Mouse (Mus musculus): Measurements from ENCODE around the gene Aoc1. TPM values are rescaled to one million over a fixed set of nuclear protein-coding genes. Genes with fewer than 3 reads are reported as not detected.
A peak's percentile ranks its signal among the peaks of the same experiment; 100 is the strongest.
"Not testable (repeated sequence)": the region's sequence is repeated elsewhere in the genome, so short reads cannot be mapped to it uniquely, and the experiment has no call there.

Gene Aoc1
- polyA plus RNA-seq, 1 experiment from 2014 or later: not detected

DNA sequence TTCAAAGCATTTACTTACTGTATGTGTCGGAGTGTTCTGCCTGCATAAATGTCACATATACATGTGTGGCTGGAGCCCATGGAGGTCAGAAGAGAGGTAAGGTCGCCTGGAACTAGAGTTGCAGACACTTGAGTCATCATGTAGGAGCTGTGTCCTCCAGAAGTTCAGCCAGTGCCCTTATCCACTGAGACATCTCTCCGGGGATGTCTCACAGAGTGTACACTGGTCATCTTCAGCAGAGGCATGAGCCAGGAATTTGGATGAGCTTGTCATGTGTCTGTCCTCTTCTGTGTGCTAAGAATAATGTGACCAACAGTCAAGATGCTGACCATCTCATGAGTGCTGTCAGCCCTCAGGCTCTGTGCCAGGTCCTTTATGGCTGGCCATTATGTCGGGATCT lies 9.9 kb upstream of the Aoc1 start:
- Histone ChIP-seq H3K36me3 (ENCODE audit: control insufficient read depth, insufficient read depth, low read length) (no peaks in the 10 kb centered on the region), H3K9me3 (ENCODE audit: control insufficient read depth, low read length) (no peaks in the 10 kb centered on the region), H3K27ac (replicated peaks) (no peak overlapping the region), H3K4me1 (replicated peaks; ENCODE audit: control insufficient read depth, insufficient read depth) (no peaks in the 10 kb centered on the region), H3K9ac (ENCODE audit: low read length) (no peak overlapping the region), H3K27me3 (ENCODE audit: control insufficient read depth, insufficient read depth, low read length) (no peaks in the 10 kb centered on the region), H3K4me3 (ENCODE audit: low read depth, low read length) (no peak overlapping the region), H3K4me2 (replicated peaks; ENCODE audit: low read depth) (no peak overlapping the region)
- TF ChIP-seq CTCF (IDR thresholded peaks at IDR 0.05; ENCODE audit: low read depth) (no peak), EP300 (optimal IDR thresholded peaks at IDR 0.05) (no peak)
- no peak for DNase-seq (ENCODE audit: low spot score)
- WGBS: 82% methylated on average over 4 of the region's 4 CpGs
- ATAC-seq (ENCODE audit: low FRiP score, low TSS enrichment): no peak

- Histone ChIP-seq H3K9me3 (ENCODE audit: control insufficient read depth, low read length) (no peaks in the 10 kb centered on the region), H3K4me3 (ENCODE audit: low read depth, low read length) (no peak overlapping the region), H3K9ac (ENCODE audit: low read length) (no peak overlapping the region), H3K36me3 (ENCODE audit: control insufficient read depth, insufficient read depth, low read length) (no peaks in the 10 kb centered on the region), H3K27me3 (ENCODE audit: control insufficient read depth, insufficient read depth, low read length) (no peaks in the 10 kb centered on the region), H3K4me1 (replicated peaks; ENCODE audit: control insufficient read depth, insufficient read depth) (no peaks in the 10 kb centered on the region), H3K4me2 (replicated peaks; ENCODE audit: low read depth) (no peak overlapping the region), H3K27ac (replicated peaks) (no peak overlapping the region)
- ATAC-seq (ENCODE audit: low FRiP score, low TSS enrichment) (no peak), DNase-seq (ENCODE audit: low spot score) (no peak)
- TF ChIP-seq CTCF (IDR thresholded peaks at IDR 0.05; ENCODE audit: low read depth) (no peak), EP300 (optimal IDR thresholded peaks at IDR 0.05) (no peak)
- 73% methylated on average over 7 of the region's 7 CpGs for WGBS
These were observed 9.2 kb upstream of the Aoc1 start for GRCm38 (mm10) chr6:48863488-48863887.

DNA sequence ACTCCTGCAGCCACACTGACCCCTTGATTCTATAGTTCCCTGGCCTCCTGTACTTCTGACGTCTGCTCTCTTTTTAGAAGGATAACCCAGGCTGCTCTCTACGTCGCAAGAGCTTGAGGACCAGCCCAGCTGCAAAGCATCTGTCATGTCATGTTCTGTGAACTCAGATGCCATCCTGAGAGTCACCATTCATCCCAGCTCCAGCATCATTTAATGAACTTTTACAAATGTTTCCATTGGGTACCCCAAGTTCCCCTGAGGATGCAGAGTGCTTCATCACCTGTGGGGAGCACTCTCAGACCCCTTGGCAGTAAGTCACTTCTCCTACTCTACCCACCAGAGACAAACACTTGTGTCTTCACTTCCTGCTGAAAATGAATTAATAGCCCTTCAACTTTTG lies 8.5 kb upstream of the Aoc1 start:
- H3K27ac ChIP-seq (replicated peaks): no peak overlapping the region
- no peak for DNase-seq (ENCODE audit: low spot score)
- 51% methylated on average over 3 of the region's 3 CpGs for WGBS
- H3K4me1 ChIP-seq (replicated peaks; ENCODE audit: control insufficient read depth, insufficient read depth): no peaks in the 10 kb centered on the region
- no peak for ATAC-seq (ENCODE audit: low FRiP score, low TSS enrichment)
- H3K36me3 ChIP-seq (ENCODE audit: control insufficient read depth, insufficient read depth, low read length): no peaks in the 10 kb centered on the region
- 0 out of 2 replicates have a peak, but pooled peaks have one; percentile 2 for TF ChIP-seq CTCF (IDR thresholded peaks at IDR 0.05; ENCODE audit: low read depth)
- no peak for TF ChIP-seq EP300 (optimal IDR thresholded peaks at IDR 0.05)
- H3K27me3 ChIP-seq (ENCODE audit: control insufficient read depth, insufficient read depth, low read length): no peaks in the 10 kb centered on the region
- H3K9me3 ChIP-seq (ENCODE audit: control insufficient read depth, low read length): no peaks in the 10 kb centered on the region
- H3K4me2 ChIP-seq (replicated peaks; ENCODE audit: low read depth): no peak overlapping the region
- H3K4me3 ChIP-seq (ENCODE audit: low read depth, low read length): no peak overlapping the region
- H3K9ac ChIP-seq (ENCODE audit: low read length): no peak overlapping the region

GRCm38 (mm10) chr6:48864723-48865122 lies 8.0 kb upstream of the Aoc1 start:
- ATAC-seq (ENCODE audit: low FRiP score, low TSS enrichment) (0 out of 2 replicates have a peak, but pooled peaks have one; percentile 34), DNase-seq (ENCODE audit: low spot score) (no peak)
- Histone ChIP-seq H3K4me2 (replicated peaks; ENCODE audit: low read depth) (no peak overlapping the region), H3K9ac (ENCODE audit: low read length) (no peak overlapping the region), H3K27me3 (ENCODE audit: control insufficient read depth, insufficient read depth, low read length) (no peaks in the 10 kb centered on the region), H3K4me1 (replicated peaks; ENCODE audit: control insufficient read depth, insufficient read depth) (no peaks in the 10 kb centered on the region), H3K9me3 (ENCODE audit: control insufficient read depth, low read length) (no peaks in the 10 kb centered on the region), H3K36me3 (ENCODE audit: control insufficient read depth, insufficient read depth, low read length) (no peaks in the 10 kb centered on the region), H3K27ac (replicated peaks) (no peak overlapping the region), H3K4me3 (ENCODE audit: low read depth, low read length) (no peak overlapping the region)
- TF ChIP-seq CTCF (IDR thresholded peaks at IDR 0.05; ENCODE audit: low read depth) (no peak), EP300 (optimal IDR thresholded peaks at IDR 0.05) (no peak)
- 35% methylated on average over 3 of the region's 3 CpGs for WGBS

- ATAC-seq (ENCODE audit: low FRiP score, low TSS enrichment) (no peak), DNase-seq (ENCODE audit: low spot score) (no peak)
- Histone ChIP-seq H3K4me2 (replicated peaks; ENCODE audit: low read depth) (no peak overlapping the region), H3K4me1 (replicated peaks; ENCODE audit: control insufficient read depth, insufficient read depth) (no peaks in the 10 kb centered on the region), H3K27me3 (ENCODE audit: control insufficient read depth, insufficient read depth, low read length) (no peaks in the 10 kb centered on the region), H3K9ac (ENCODE audit: low read length) (no peak overlapping the region), H3K4me3 (ENCODE audit: low read depth, low read length) (no peak overlapping the region), H3K36me3 (ENCODE audit: control insufficient read depth, insufficient read depth, low read length) (no peaks in the 10 kb centered on the region), H3K9me3 (ENCODE audit: control insufficient read depth, low read length) (no peaks in the 10 kb centered on the region), H3K27ac (replicated peaks) (no peak overlapping the region)
- 97% methylated on average over 1 of the region's 1 CpGs for WGBS
- no peak for TF ChIP-seq EP300 (optimal IDR thresholded peaks at IDR 0.05)
These were observed 7.4 kb upstream of the Aoc1 start for GRCm38 (mm10) chr6:48865152-48865745.

GRCm38 (mm10) chr6:48866355-48866950 lies 6.2 kb upstream of the Aoc1 start:
- WGBS: 28% methylated on average over 1 of the region's 1 CpGs

More at GRCm38 (mm10) chr6:48866355-48866950, 6.2 kb upstream of the Aoc1 start:
- not testable (repeated sequence) for DNase-seq (ENCODE audit: low spot score); H3K4me2 ChIP-seq (replicated peaks; ENCODE audit: low read depth); ATAC-seq (ENCODE audit: low FRiP score, low TSS enrichment); H3K27me3 ChIP-seq (ENCODE audit: control insufficient read depth, insufficient read depth, low read length); H3K9me3 ChIP-seq (ENCODE audit: control insufficient read depth, low read length); H3K4me1 ChIP-seq (replicated peaks; ENCODE audit: control insufficient read depth, insufficient read depth); H3K27ac ChIP-seq (replicated peaks); H3K9ac ChIP-seq (ENCODE audit: low read length); H3K4me3 ChIP-seq (ENCODE audit: low read depth, low read length); H3K36me3 ChIP-seq (ENCODE audit: control insufficient read depth, insufficient read depth, low read length)
